Mouse (Mus musculus) neural tube, embryonic 13.5 days (tissue): Measurements from ENCODE around the gene Pitpna. TPM values are rescaled to one million over a fixed set of nuclear protein-coding genes. Genes with fewer than 3 reads are reported as not detected.
A peak's percentile ranks its signal among the peaks of the same experiment; 100 is the strongest.

Experiments
- ATAC-seq: fragments of 200-750 bp; cut with Nextera tagmentation; 2 replicates; pipeline ENCODE4 v1.8.0; 2017; ENCODE audit warnings: low read depth, mild to moderate bottlenecking, moderate TSS enrichment, moderate library complexity
- H3K27ac ChIP-seq: fragments of 300-500 bp; sonication (generic); replicated peaks from 2 replicates; pipeline ENCODE4 v1.5.1; 2015; ENCODE audit warnings: moderate library complexity, mild to moderate bottlenecking, inconsistent platforms
- H3K27me3 ChIP-seq: fragments of 300-500 bp; sonication (generic); 2 replicates; pipeline ENCODE4 v1.6.1; 2015; ENCODE audit warnings: mild to moderate bottlenecking, inconsistent platforms
- H3K36me3 ChIP-seq: fragments of 300-500 bp; sonication (generic); 2 replicates; pipeline ENCODE4 v1.6.1; 2015; ENCODE audit warnings: mild to moderate bottlenecking, inconsistent platforms
- H3K4me1 ChIP-seq: fragments of 300-500 bp; sonication (generic); replicated peaks from 2 replicates; pipeline ENCODE4 v1.6.1; 2015; ENCODE audit warnings: inconsistent platforms
- H3K4me2 ChIP-seq: fragments of 300-500 bp; sonication (generic); 2 replicates; pipeline ENCODE4 v1.6.1; 2015; ENCODE audit warnings: inconsistent platforms, mild to moderate bottlenecking, moderate library complexity
- H3K4me3 ChIP-seq: fragments of 300-500 bp; sonication (generic); 2 replicates; pipeline ENCODE4 v1.5.1; 2015; ENCODE audit warnings: mild to moderate bottlenecking, inconsistent platforms
- H3K9ac ChIP-seq: fragments of 300-500 bp; sonication (generic); 2 replicates; pipeline ENCODE4 v1.6.1; 2015; ENCODE audit warnings: moderate library complexity, mild to moderate bottlenecking, inconsistent platforms
- H3K9me3 ChIP-seq: fragments of 300-500 bp; sonication (generic); 2 replicates; pipeline ENCODE4 v1.6.1; 2016; ENCODE audit warnings: inconsistent platforms
- WGBS: fragments of 180-500 bp; shearing (Covaris S2); methylation state at CpG from one replicate; pipeline ENCODE4 v1.1.7; 2015; 5-methylcytosine and 5-hydroxymethylcytosine counted together
- polyA plus RNA-seq: library from polyadenylated mRNA; unstranded; fragments of >200 nt; fragmentation: Nextera tagmentation; extraction: Ambion mirVana; gene quantifications from 2 replicates; pipeline ENCODE4 v1.2.1, GENCODE M21; 2015

Gene Pitpna
- polyA plus RNA-seq, 1 experiment from 2014 or later, result 122 TPM

- ATAC-seq, result no peak
- H3K36me3 ChIP-seq, result no peaks in the 10 kb centered on the region
- no peak overlapping the region for H3K27ac ChIP-seq
- WGBS, result 94% methylated on average over 7 of the region's 7 CpGs
- no peak overlapping the region for H3K4me2 ChIP-seq
- H3K27me3 ChIP-seq, result no peaks in the 10 kb centered on the region
- H3K4me1 ChIP-seq, result peaks cover 9% of the 10 kb centered on the region; the same call in 1 of the 2 replicates
- H3K9ac ChIP-seq, result no peak overlapping the region
- H3K9me3 ChIP-seq, result no peaks in the 10 kb centered on the region
- no peak overlapping the region for H3K4me3 ChIP-seq
Measured at GRCm38 (mm10) chr11:75581495-75582149, 6.3 kb upstream of the Pitpna start.

GRCm38 (mm10) chr11:75583521-75583920 is 4.4 kb upstream of the Pitpna start:
- no peak overlapping the region for H3K4me2 ChIP-seq
- WGBS, result 80% methylated on average over 2 of the region's 2 CpGs
- no peak overlapping the region for H3K4me3 ChIP-seq
- no peaks in the 10 kb centered on the region for H3K27me3 ChIP-seq
- no peaks in the 10 kb centered on the region for H3K9me3 ChIP-seq
- no peaks in the 10 kb centered on the region for H3K36me3 ChIP-seq
- H3K4me1 ChIP-seq, result peaks cover 9% of the 10 kb centered on the region
- H3K27ac ChIP-seq, result no peak overlapping the region
- ATAC-seq, result no peak
- H3K9ac ChIP-seq, result no peak overlapping the region

GRCm38 (mm10) chr11:75585061-75585460 is 2.8 kb upstream of the Pitpna start:
- no peaks in the 10 kb centered on the region for H3K27me3 ChIP-seq
- H3K36me3 ChIP-seq, result no peaks in the 10 kb centered on the region
- 81% methylated on average over 4 of the region's 4 CpGs for WGBS
- ATAC-seq, result no peak
- H3K9ac ChIP-seq, result no peak overlapping the region
- H3K27ac ChIP-seq, result no peak overlapping the region
- H3K4me1 ChIP-seq, result peaks cover 25% of the 10 kb centered on the region
- no peak overlapping the region for H3K4me2 ChIP-seq
- no peak overlapping the region for H3K4me3 ChIP-seq
- H3K9me3 ChIP-seq, result no peaks in the 10 kb centered on the region

GRCm38 (mm10) chr11:75585978-75586377 is 1.9 kb upstream of the Pitpna start:
- H3K4me2 ChIP-seq, result no peak overlapping the region
- no peak overlapping the region for H3K9ac ChIP-seq
- ATAC-seq, result no peak
- H3K9me3 ChIP-seq, result no peaks in the 10 kb centered on the region
- 81% methylated on average over 5 of the region's 5 CpGs for WGBS
- H3K27me3 ChIP-seq, result no peaks in the 10 kb centered on the region
- no peaks in the 10 kb centered on the region for H3K36me3 ChIP-seq
- H3K4me1 ChIP-seq, result peaks cover 31% of the 10 kb centered on the region
- H3K27ac ChIP-seq, result no peak overlapping the region
- H3K4me3 ChIP-seq, result no peak overlapping the region

GRCm38 (mm10) chr11:75586963-75587362 is 934 bp upstream of the Pitpna start:
- Histone ChIP-seq H3K4me1 (peaks cover 35% of the 10 kb centered on the region), H3K9ac (peak overlapping the region; percentile 99; the same call in 1 of the 2 replicates), H3K27me3 (no peaks in the 10 kb centered on the region), H3K36me3 (no peaks in the 10 kb centered on the region; the same call in 1 of the 2 replicates), H3K4me2 (peak overlapping the region; percentile 80; the same call in 1 of the 2 replicates), H3K27ac (peak overlapping the region; percentile 94), H3K9me3 (no peaks in the 10 kb centered on the region), H3K4me3 (no peak overlapping the region)
- WGBS, result 83% methylated on average over 5 of the region's 5 CpGs
- ATAC-seq, result no peak

GRCm38 (mm10) chr11:75588285-75588941 is 516 bp downstream of the Pitpna start:
- WGBS, result 1% methylated on average over 36 of the region's 37 CpGs

GRCm38 (mm10) chr11:75592612-75593011 is 4.7 kb downstream of the Pitpna start:
- WGBS, result 89% methylated on average over 5 of the region's 5 CpGs
- H3K27me3 ChIP-seq, result no peaks in the 10 kb centered on the region
- no peak for ATAC-seq
- H3K4me1 ChIP-seq, result peaks cover 33% of the 10 kb centered on the region
- H3K36me3 ChIP-seq, result peaks cover 52% of the 10 kb centered on the region
- no peak overlapping the region for H3K27ac ChIP-seq
- H3K4me2 ChIP-seq, result no peak overlapping the region
- no peaks in the 10 kb centered on the region for H3K9me3 ChIP-seq
- H3K4me3 ChIP-seq, result no peak overlapping the region
- H3K9ac ChIP-seq, result no peak overlapping the region

More at GRCm38 (mm10) chr11:75588285-75588941, 516 bp downstream of the Pitpna start:
- Histone ChIP-seq H3K27ac (peak overlapping the region; percentile 94), H3K9me3 (no peaks in the 10 kb centered on the region), H3K4me3 (peak overlapping the region; percentile 98), H3K4me2 (peak overlapping the region; percentile 80), H3K9ac (peak overlapping the region; percentile 99), H3K27me3 (no peaks in the 10 kb centered on the region), H3K36me3 (peaks cover 13% of the 10 kb centered on the region), H3K4me1 (peaks cover 36% of the 10 kb centered on the region)
- ATAC-seq, result peak; percentile 76

GRCm38 (mm10) chr11:75594431-75594830 is 6.5 kb downstream of the Pitpna start:
- no peaks in the 10 kb centered on the region for H3K27me3 ChIP-seq
- peaks cover 69% of the 10 kb centered on the region for H3K36me3 ChIP-seq
- no peaks in the 10 kb centered on the region for H3K9me3 ChIP-seq
- no peak overlapping the region for H3K27ac ChIP-seq
- H3K4me2 ChIP-seq, result no peak overlapping the region
- H3K4me1 ChIP-seq, result peaks cover 21% of the 10 kb centered on the region
- WGBS, result 87% methylated on average over 9 of the region's 9 CpGs
- no peak overlapping the region for H3K4me3 ChIP-seq
- H3K9ac ChIP-seq, result no peak overlapping the region
- no peak for ATAC-seq

GRCm38 (mm10) chr11:75595404-75595803 is 7.5 kb downstream of the Pitpna start:
- Histone ChIP-seq H3K4me2 (no peak overlapping the region), H3K4me3 (no peak overlapping the region), H3K9ac (no peak overlapping the region), H3K27ac (no peak overlapping the region), H3K9me3 (no peaks in the 10 kb centered on the region), H3K4me1 (0 out of 2 replicates have a peak, but pooled peaks cover 12% of the 10 kb centered on the region), H3K27me3 (no peaks in the 10 kb centered on the region), H3K36me3 (peaks cover 75% of the 10 kb centered on the region)
- WGBS, result 81% methylated on average over 2 of the region's 2 CpGs
- no peak for ATAC-seq

- Histone ChIP-seq H3K27ac (no peak overlapping the region), H3K4me2 (no peak overlapping the region), H3K9ac (no peak overlapping the region), H3K36me3 (peaks cover 79% of the 10 kb centered on the region), H3K9me3 (no peaks in the 10 kb centered on the region), H3K4me3 (no peak overlapping the region), H3K4me1 (0 out of 2 replicates have a peak, but pooled peaks cover 10% of the 10 kb centered on the region), H3K27me3 (no peaks in the 10 kb centered on the region)
- ATAC-seq, result no peak
- 85% methylated on average over 7 of the region's 7 CpGs for WGBS
Measured at GRCm38 (mm10) chr11:75595816-75596215, 7.9 kb downstream of the Pitpna start.

- ATAC-seq, result no peak
- Histone ChIP-seq H3K27me3 (no peaks in the 10 kb centered on the region), H3K36me3 (peaks cover 89% of the 10 kb centered on the region), H3K9ac (no peak overlapping the region), H3K4me3 (no peak overlapping the region), H3K4me1 (0 out of 2 replicates have a peak, but pooled peaks cover 7% of the 10 kb centered on the region), H3K4me2 (no peak overlapping the region), H3K27ac (no peak overlapping the region; the same call in 1 of the 2 replicates), H3K9me3 (no peaks in the 10 kb centered on the region)
- 91% methylated on average over 3 of the region's 3 CpGs for WGBS
Measured at GRCm38 (mm10) chr11:75596726-75597255, 8.9 kb downstream of the Pitpna start.

GRCm38 (mm10) chr11:75598004-75598403 is 10.1 kb downstream of the Pitpna start:
- no peak overlapping the region for H3K9ac ChIP-seq
- no peak overlapping the region for H3K4me3 ChIP-seq
- H3K27me3 ChIP-seq, result no peaks in the 10 kb centered on the region
- no peak for ATAC-seq
- 0 out of 2 replicates have a peak, but pooled peaks cover 4% of the 10 kb centered on the region for H3K4me1 ChIP-seq
- WGBS, result 93% methylated on average over 6 of the region's 6 CpGs
- no peak overlapping the region for H3K27ac ChIP-seq
- no peak overlapping the region for H3K4me2 ChIP-seq
- H3K9me3 ChIP-seq, result no peaks in the 10 kb centered on the region
- H3K36me3 ChIP-seq, result peaks cover 92% of the 10 kb centered on the region
